Mouse (Mus musculus): ENCODE measurements around the gene Speg. TPM values are rescaled to one million over a fixed set of nuclear protein-coding genes. Genes with fewer than 3 reads are reported as not detected.
A peak's percentile ranks its signal among the peaks of the same experiment; 100 is the strongest.

The Speg gene
- polyA plus RNA-seq, 1 experiment from 2014 or later = 16.7 TPM

GRCm38 (mm10) chr1:75455433-75455832 is 80.3 kb downstream of the Speg start:
- Histone ChIP-seq H3K4me2 (ENCODE audit: low read depth, low read length) (no peak overlapping the region), H3K27ac (replicated peaks; ENCODE audit: low read depth, low read length) (no peak overlapping the region), H3K27me3 (ENCODE audit: control insufficient read depth, insufficient read depth, low read length) (peaks cover 16% of the 10 kb centered on the region), H3K4me3 (ENCODE audit: low read depth, low read length) (no peak overlapping the region), H3K9ac (replicated peaks; ENCODE audit: low read length) (no peak overlapping the region), H3K4me1 (ENCODE audit: control insufficient read depth, insufficient read depth, low read length) (peaks cover 8% of the 10 kb centered on the region), H3K36me3 (replicated peaks; ENCODE audit: control insufficient read depth, insufficient read depth, low read depth, low read length) (no peaks in the 10 kb centered on the region), H3K9me3 (replicated peaks; ENCODE audit: control insufficient read depth, low read length) (no peaks in the 10 kb centered on the region)
- DNase-seq (ENCODE audit: low spot score) (no peak), ATAC-seq (replicated peaks; ENCODE audit: insufficient number of reproducible peaks, low FRiP score, low TSS enrichment, low read depth) (no peak)
- WGBS = 60% methylated on average over 3 of the region's 3 CpGs

- Histone ChIP-seq H3K9ac (replicated peaks; ENCODE audit: low read length) (no peak overlapping the region), H3K36me3 (replicated peaks; ENCODE audit: control insufficient read depth, insufficient read depth, low read depth, low read length) (no peaks in the 10 kb centered on the region), H3K9me3 (replicated peaks; ENCODE audit: control insufficient read depth, low read length) (no peaks in the 10 kb centered on the region), H3K27ac (replicated peaks; ENCODE audit: low read depth, low read length) (no peak overlapping the region), H3K4me1 (ENCODE audit: control insufficient read depth, insufficient read depth, low read length) (peaks cover 3% of the 10 kb centered on the region), H3K4me3 (ENCODE audit: low read depth, low read length) (no peak overlapping the region), H3K4me2 (ENCODE audit: low read depth, low read length) (no peak overlapping the region), H3K27me3 (ENCODE audit: control insufficient read depth, insufficient read depth, low read length) (peaks cover 11% of the 10 kb centered on the region)
- 13% methylated on average over 5 of the region's 5 CpGs for WGBS
- DNase-seq (ENCODE audit: low spot score) = no peak
- ATAC-seq (replicated peaks; ENCODE audit: insufficient number of reproducible peaks, low FRiP score, low TSS enrichment, low read depth) = no peak
These were observed 80.9 kb downstream of the Speg start for GRCm38 (mm10) chr1:75455948-75456347.

- DNase-seq (ENCODE audit: low spot score) (peak; percentile 60), ATAC-seq (replicated peaks; ENCODE audit: insufficient number of reproducible peaks, low FRiP score, low TSS enrichment, low read depth) (no peak)
- no peak overlapping the region for H3K9ac ChIP-seq (replicated peaks; ENCODE audit: low read length)
- H3K9me3 ChIP-seq (replicated peaks; ENCODE audit: control insufficient read depth, low read length) = no peaks in the 10 kb centered on the region
- no peak overlapping the region for H3K4me3 ChIP-seq (ENCODE audit: low read depth, low read length)
- no peak overlapping the region for H3K4me2 ChIP-seq (ENCODE audit: low read depth, low read length)
- peaks cover 7% of the 10 kb centered on the region for H3K27me3 ChIP-seq (ENCODE audit: control insufficient read depth, insufficient read depth, low read length)
- H3K36me3 ChIP-seq (replicated peaks; ENCODE audit: control insufficient read depth, insufficient read depth, low read depth, low read length) = no peaks in the 10 kb centered on the region
- no peak overlapping the region for H3K27ac ChIP-seq (replicated peaks; ENCODE audit: low read depth, low read length)
- no peaks in the 10 kb centered on the region; the same call in none of the 2 replicates for H3K4me1 ChIP-seq (ENCODE audit: control insufficient read depth, insufficient read depth, low read length)
- whole genome bisulfite sequencing = 6% methylated on average over 14 of the region's 14 CpGs
These were observed 81.9 kb downstream of the Speg start for GRCm38 (mm10) chr1:75456746-75457564.

GRCm38 (mm10) chr1:75457710-75458024 is 82.6 kb downstream of the Speg start:
- H3K4me1 ChIP-seq (ENCODE audit: control insufficient read depth, insufficient read depth, low read length) = no peaks in the 10 kb centered on the region; the same call in none of the 2 replicates
- ATAC-seq (replicated peaks; ENCODE audit: insufficient number of reproducible peaks, low FRiP score, low TSS enrichment, low read depth) (no peak), DNase-seq (ENCODE audit: low spot score) (no peak)
- H3K9ac ChIP-seq (replicated peaks; ENCODE audit: low read length) = no peak overlapping the region
- H3K27me3 ChIP-seq (ENCODE audit: control insufficient read depth, insufficient read depth, low read length) = peaks cover 5% of the 10 kb centered on the region
- H3K9me3 ChIP-seq (replicated peaks; ENCODE audit: control insufficient read depth, low read length) = no peaks in the 10 kb centered on the region
- 0 out of 2 replicates have a peak overlapping the region, but pooled peaks have one; percentile 2 for H3K4me2 ChIP-seq (ENCODE audit: low read depth, low read length)
- H3K27ac ChIP-seq (replicated peaks; ENCODE audit: low read depth, low read length) = no peak overlapping the region
- no peaks in the 10 kb centered on the region for H3K36me3 ChIP-seq (replicated peaks; ENCODE audit: control insufficient read depth, insufficient read depth, low read depth, low read length)
- H3K4me3 ChIP-seq (ENCODE audit: low read depth, low read length) = no peak overlapping the region
- WGBS = 0% methylated on average over 8 of the region's 10 CpGs

GRCm38 (mm10) chr1:75458025-75458788 is 83.1 kb downstream of the Speg start:
- ATAC-seq (replicated peaks; ENCODE audit: insufficient number of reproducible peaks, low FRiP score, low TSS enrichment, low read depth) = peak; percentile 70
- peak overlapping the region; percentile 44; the same call in 1 of the 2 replicates for H3K27ac ChIP-seq (replicated peaks; ENCODE audit: low read depth, low read length)
- H3K9ac ChIP-seq (replicated peaks; ENCODE audit: low read length) = peak overlapping the region; percentile 51
- WGBS = 2% methylated on average over 40 of the region's 42 CpGs
- DNase-seq (ENCODE audit: low spot score) = peak; percentile 62
- H3K4me2 ChIP-seq (ENCODE audit: low read depth, low read length) = peak overlapping the region; percentile 76
- no peaks in the 10 kb centered on the region; the same call in none of the 2 replicates for H3K4me1 ChIP-seq (ENCODE audit: control insufficient read depth, insufficient read depth, low read length)
- H3K9me3 ChIP-seq (replicated peaks; ENCODE audit: control insufficient read depth, low read length) = no peaks in the 10 kb centered on the region
- H3K36me3 ChIP-seq (replicated peaks; ENCODE audit: control insufficient read depth, insufficient read depth, low read depth, low read length) = no peaks in the 10 kb centered on the region
- no peaks in the 10 kb centered on the region; the same call in 1 of the 2 replicates for H3K27me3 ChIP-seq (ENCODE audit: control insufficient read depth, insufficient read depth, low read length)
- peak overlapping the region; percentile 27 for H3K4me3 ChIP-seq (ENCODE audit: low read depth, low read length)

- H3K4me2 ChIP-seq (ENCODE audit: low read depth, low read length) = peak overlapping the region; percentile 76
- no peak for DNase-seq (ENCODE audit: low spot score)
- 21% methylated on average over 23 of the region's 23 CpGs for WGBS
- H3K9me3 ChIP-seq (replicated peaks; ENCODE audit: control insufficient read depth, low read length) = no peaks in the 10 kb centered on the region
- ATAC-seq (replicated peaks; ENCODE audit: insufficient number of reproducible peaks, low FRiP score, low TSS enrichment, low read depth) = no peak
- H3K4me3 ChIP-seq (ENCODE audit: low read depth, low read length) = peak overlapping the region; percentile 27
- no peaks in the 10 kb centered on the region for H3K36me3 ChIP-seq (replicated peaks; ENCODE audit: control insufficient read depth, insufficient read depth, low read depth, low read length)
- no peak overlapping the region for H3K27ac ChIP-seq (replicated peaks; ENCODE audit: low read depth, low read length)
- H3K4me1 ChIP-seq (ENCODE audit: control insufficient read depth, insufficient read depth, low read length) = no peaks in the 10 kb centered on the region; the same call in none of the 2 replicates
- H3K27me3 ChIP-seq (ENCODE audit: control insufficient read depth, insufficient read depth, low read length) = no peaks in the 10 kb centered on the region; the same call in 1 of the 2 replicates
- peak overlapping the region; percentile 51 for H3K9ac ChIP-seq (replicated peaks; ENCODE audit: low read length)
These were observed 83.9 kb downstream of the Speg start for GRCm38 (mm10) chr1:75458789-75459684.

GRCm38 (mm10) chr1:75460297-75460696 is 85.2 kb downstream of the Speg start:
- Histone ChIP-seq H3K36me3 (replicated peaks; ENCODE audit: control insufficient read depth, insufficient read depth, low read depth, low read length) (no peaks in the 10 kb centered on the region), H3K4me2 (ENCODE audit: low read depth, low read length) (no peak overlapping the region), H3K9me3 (replicated peaks; ENCODE audit: control insufficient read depth, low read length) (no peaks in the 10 kb centered on the region), H3K27ac (replicated peaks; ENCODE audit: low read depth, low read length) (no peak overlapping the region), H3K9ac (replicated peaks; ENCODE audit: low read length) (no peak overlapping the region), H3K27me3 (ENCODE audit: control insufficient read depth, insufficient read depth, low read length) (peaks cover 1% of the 10 kb centered on the region), H3K4me1 (ENCODE audit: control insufficient read depth, insufficient read depth, low read length) (no peaks in the 10 kb centered on the region; the same call in none of the 2 replicates), H3K4me3 (ENCODE audit: low read depth, low read length) (no peak overlapping the region)
- whole genome bisulfite sequencing = 84% methylated on average over 7 of the region's 7 CpGs
- ATAC-seq (replicated peaks; ENCODE audit: insufficient number of reproducible peaks, low FRiP score, low TSS enrichment, low read depth) (no peak), DNase-seq (ENCODE audit: low spot score) (no peak)

Measured in embryonic facial prominence, embryonic 11.5 days (tissue).